Mouse (Mus musculus) forebrain, embryonic 11.5 days (tissue): ENCODE measurements around the gene Pin1rt1. TPM values are rescaled to one million over a fixed set of nuclear protein-coding genes. Genes with fewer than 3 reads are reported as not detected.

ENCODE experiments used
- ATAC-seq: fragments of 200-750 bp; cut with Nextera tagmentation; replicated peaks from 2 replicates; pipeline ENCODE4 v1.8.0; 2017; ENCODE audit warnings: moderate TSS enrichment; ENCODE audit not compliant: low FRiP score
- DNase-seq: peaks from one replicate; pipeline ENCODE4 v3.0.0-alpha.2; 2017; ENCODE audit warnings: low spot score
- H3K27ac ChIP-seq: fragments of 300-500 bp; sonication (generic); 2 replicates; pipeline ENCODE4 v1.5.1; 2014; ENCODE audit warnings: low read depth, low read length
- H3K27me3 ChIP-seq: fragments of 300-500 bp; sonication (generic); 2 replicates; pipeline ENCODE4 v1.6.1; 2014; ENCODE audit warnings: mild to moderate bottlenecking, low read length, mixed read lengths; ENCODE audit not compliant: control insufficient read depth, insufficient read depth
- H3K36me3 ChIP-seq: fragments of 300-500 bp; sonication (generic); 2 replicates; pipeline ENCODE4 v1.6.1; 2014; ENCODE audit warnings: mild to moderate bottlenecking, low read length, moderate library complexity, mixed read lengths; ENCODE audit not compliant: control insufficient read depth, insufficient read depth
- H3K4me1 ChIP-seq: fragments of 300-500 bp; sonication (generic); replicated peaks from 2 replicates; pipeline ENCODE4 v1.6.1; 2014; ENCODE audit warnings: low read length, mixed read lengths; ENCODE audit not compliant: control insufficient read depth, insufficient read depth
- H3K4me2 ChIP-seq: fragments of 300-500 bp; sonication (generic); 2 replicates; pipeline ENCODE4 v1.6.1; 2014; ENCODE audit warnings: low read depth, mild to moderate bottlenecking, low read length, moderate library complexity, mixed read lengths; ENCODE audit not compliant: severe bottlenecking
- H3K4me3 ChIP-seq: fragments of 300-500 bp; sonication (generic); 2 replicates; pipeline ENCODE4 v1.5.1; 2014; ENCODE audit warnings: low read depth, low read length
- H3K9ac ChIP-seq: fragments of 300-500 bp; sonication (generic); 2 replicates; pipeline ENCODE4 v1.6.1; 2014; ENCODE audit warnings: low read length
- H3K9me3 ChIP-seq: fragments of 300-500 bp; sonication (generic); 2 replicates; pipeline ENCODE4 v1.6.1; 2016; ENCODE audit warnings: low read length, mixed read lengths; ENCODE audit not compliant: control insufficient read depth
- WGBS: fragments of 180-500 bp; shearing (Covaris S2); extraction: QIAGEN DNeasy Blood & Tissue Kit; methylation state at CpG from one replicate; pipeline ENCODE4 v1.1.7; 2014; 5-methylcytosine and 5-hydroxymethylcytosine counted together
- polyA plus RNA-seq: library from polyadenylated mRNA; unstranded; fragments of >200 nt; fragmentation: Nextera tagmentation; extraction: Ambion mirVana; gene quantifications from 2 replicates; pipeline ENCODE4 v1.2.1, GENCODE M21; 2014

Gene Pin1rt1
- not detected in 2 replicates for polyA plus RNA-seq

DNA sequence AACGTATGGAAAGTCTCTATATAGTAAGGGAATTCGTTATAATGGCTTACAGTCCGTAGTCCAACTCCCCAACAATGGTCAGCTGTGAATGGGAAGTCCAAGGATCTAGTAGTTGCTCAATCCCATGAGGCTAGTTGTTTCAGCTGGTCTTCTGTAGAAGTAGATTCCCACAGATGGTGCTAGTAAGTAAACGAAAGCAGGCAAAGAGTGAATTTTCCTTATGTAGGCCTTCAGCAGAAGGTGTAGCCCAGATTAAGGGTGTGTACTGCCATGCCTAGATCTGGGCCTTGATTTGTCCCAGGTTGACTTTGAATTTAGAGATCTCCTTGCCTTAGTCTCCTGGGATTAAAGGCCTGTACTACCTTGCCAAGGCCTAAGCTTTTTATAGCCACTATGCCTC lies at the start of gene Pin1rt1:
Gene Pin1rt1 (minus strand): TSS at position 101 of the 400 bp plus-strand sequence.
- DNase-seq, result no peak
- Histone ChIP-seq H3K9me3 (no peaks in the 10 kb centered on the region), H3K27me3 (no peaks in the 10 kb centered on the region), H3K36me3 (no peaks in the 10 kb centered on the region), H3K9ac (no peak within 1 kb of the TSS), H3K4me3 (no peak within 1 kb of the TSS), H3K4me2 (no peak within 1 kb of the TSS), H3K4me1 (no peaks in the 10 kb centered on the region; the same call in 1 of the 2 replicates), H3K27ac (no peak within 1 kb of the TSS)
- no peak for ATAC-seq
- 90% methylated on average over 4 of the region's 4 CpGs for WGBS

DNA sequence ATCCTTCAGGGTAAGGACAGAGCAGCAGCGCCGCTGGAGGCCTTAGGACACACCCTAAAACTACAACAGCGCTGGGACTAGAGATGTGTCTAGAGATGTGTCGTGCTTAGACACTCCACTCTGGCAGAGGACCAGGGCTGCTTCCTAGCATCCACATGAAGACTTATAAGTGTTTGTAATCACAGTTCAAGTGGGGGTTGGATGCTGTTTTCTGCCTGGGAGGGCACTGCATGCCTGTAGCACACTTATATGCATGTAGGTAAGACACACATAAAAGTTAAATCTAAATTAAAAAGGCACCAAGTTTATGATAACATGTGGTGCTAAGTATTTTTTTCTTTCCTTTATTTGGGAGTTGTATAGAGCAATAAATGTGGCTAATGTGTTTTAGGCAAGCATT lies 47.8 kb upstream of the Pin1rt1 start:
- Histone ChIP-seq H3K4me2 (no peak overlapping the region), H3K4me1 (no peaks in the 10 kb centered on the region), H3K36me3 (peaks cover 3% of the 10 kb centered on the region; the same call in 1 of the 2 replicates), H3K9ac (no peak overlapping the region), H3K27ac (no peak overlapping the region), H3K27me3 (no peaks in the 10 kb centered on the region), H3K4me3 (no peak overlapping the region), H3K9me3 (no peaks in the 10 kb centered on the region)
- 95% methylated on average over 4 of the region's 4 CpGs for WGBS
- DNase-seq, result no peak
- no peak for ATAC-seq

DNA sequence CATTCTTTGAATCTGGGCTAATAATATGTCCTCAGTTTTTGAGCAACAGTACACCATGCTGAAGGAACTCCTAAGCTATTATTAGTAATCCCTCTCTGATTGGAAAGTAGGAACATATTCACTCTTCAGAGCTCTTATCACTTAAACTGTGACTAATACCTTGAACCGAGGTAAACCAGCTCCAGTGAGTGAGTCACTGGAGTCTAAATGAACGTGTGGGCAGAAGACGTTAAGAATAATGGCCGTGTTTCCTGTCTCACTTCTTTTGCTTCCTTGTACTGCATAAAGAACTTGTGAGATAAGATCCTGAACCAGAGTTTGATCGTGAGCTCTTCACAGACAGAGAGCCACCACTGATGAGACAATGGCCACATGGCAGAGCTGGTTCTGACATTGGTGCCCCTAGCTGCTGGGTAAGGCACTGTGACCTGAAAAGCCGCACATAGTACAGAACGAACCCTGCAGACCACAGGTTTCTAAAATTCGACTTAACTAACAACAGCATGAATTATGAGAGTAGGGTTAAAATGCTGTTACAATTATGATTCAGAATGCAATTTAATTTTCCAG lies 47.0 kb upstream of the Pin1rt1 start:
- H3K9me3 ChIP-seq, result no peaks in the 10 kb centered on the region
- H3K36me3 ChIP-seq, result peaks cover 3% of the 10 kb centered on the region; the same call in 1 of the 2 replicates
- H3K4me3 ChIP-seq, result no peak overlapping the region
- no peaks in the 10 kb centered on the region for H3K4me1 ChIP-seq
- no peak overlapping the region for H3K4me2 ChIP-seq
- WGBS, result 93% methylated on average over 8 of the region's 8 CpGs
- no peaks in the 10 kb centered on the region for H3K27me3 ChIP-seq
- no peak for ATAC-seq
- DNase-seq, result no peak
- no peak overlapping the region for H3K27ac ChIP-seq
- no peak overlapping the region for H3K9ac ChIP-seq

DNA sequence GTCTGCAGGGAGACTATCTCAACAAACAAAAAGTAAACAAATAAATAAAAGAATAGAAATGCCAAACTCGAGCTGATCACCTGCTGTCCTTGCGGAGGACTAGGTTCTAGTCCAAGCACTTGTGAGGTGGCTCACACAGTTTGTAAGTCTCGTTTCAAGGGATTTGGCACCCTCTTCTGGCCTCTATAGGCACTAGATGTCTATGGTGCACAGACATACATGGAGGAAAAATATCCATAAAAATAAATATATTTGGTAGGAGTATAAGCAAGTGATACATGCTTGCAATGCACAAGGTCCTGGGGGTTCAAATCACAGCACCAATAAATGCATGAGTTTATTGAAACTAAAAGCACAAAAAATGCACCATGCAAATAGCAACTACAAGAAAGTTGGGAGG lies 34.4 kb upstream of the Pin1rt1 start:
- Histone ChIP-seq H3K4me2 (no peak overlapping the region), H3K4me1 (no peaks in the 10 kb centered on the region), H3K4me3 (no peak overlapping the region), H3K9ac (no peak overlapping the region), H3K36me3 (peaks cover 3% of the 10 kb centered on the region; the same call in 1 of the 2 replicates), H3K27ac (no peak overlapping the region), H3K9me3 (no peaks in the 10 kb centered on the region), H3K27me3 (no peaks in the 10 kb centered on the region)
- DNase-seq (no peak), ATAC-seq (0 out of 2 replicates have a peak, but pooled peaks have one; percentile 49)
- WGBS, result 65% methylated on average over 3 of the region's 3 CpGs

DNA sequence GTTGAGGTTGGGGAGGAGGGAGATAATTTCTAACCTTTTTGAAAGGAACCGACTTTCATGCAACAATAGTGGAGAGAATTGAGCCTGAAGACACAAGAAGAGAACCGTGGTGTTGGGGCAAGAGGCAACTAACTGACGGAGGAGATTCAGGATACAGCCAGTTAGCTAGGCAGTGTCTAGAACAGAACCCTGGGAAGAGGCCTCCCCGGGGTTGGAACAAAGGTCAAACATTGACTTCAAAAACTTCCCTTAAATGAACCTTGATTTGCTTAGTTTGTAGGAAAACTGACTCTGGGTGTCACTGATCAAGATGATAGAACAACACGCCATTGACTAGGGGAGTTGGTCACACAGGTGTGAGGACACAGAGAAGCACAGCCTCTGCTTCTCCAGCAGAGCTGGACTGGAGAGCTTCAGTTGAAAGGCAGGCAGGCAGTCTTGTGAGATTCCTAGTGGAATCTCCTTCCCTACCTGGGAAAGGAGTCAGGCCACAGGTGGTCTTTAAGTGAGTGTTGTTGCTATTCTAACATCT lies 32.5 kb upstream of the Pin1rt1 start:
- H3K27ac ChIP-seq, result no peak overlapping the region
- no peaks in the 10 kb centered on the region for H3K4me1 ChIP-seq
- no peak overlapping the region for H3K4me3 ChIP-seq
- ATAC-seq (no peak), DNase-seq (no peak)
- 77% methylated on average over 5 of the region's 5 CpGs for WGBS
- H3K36me3 ChIP-seq, result peaks cover 3% of the 10 kb centered on the region; the same call in 1 of the 2 replicates
- no peak overlapping the region for H3K9ac ChIP-seq
- H3K4me2 ChIP-seq, result no peak overlapping the region
- no peaks in the 10 kb centered on the region for H3K9me3 ChIP-seq
- H3K27me3 ChIP-seq, result no peaks in the 10 kb centered on the region

DNA sequence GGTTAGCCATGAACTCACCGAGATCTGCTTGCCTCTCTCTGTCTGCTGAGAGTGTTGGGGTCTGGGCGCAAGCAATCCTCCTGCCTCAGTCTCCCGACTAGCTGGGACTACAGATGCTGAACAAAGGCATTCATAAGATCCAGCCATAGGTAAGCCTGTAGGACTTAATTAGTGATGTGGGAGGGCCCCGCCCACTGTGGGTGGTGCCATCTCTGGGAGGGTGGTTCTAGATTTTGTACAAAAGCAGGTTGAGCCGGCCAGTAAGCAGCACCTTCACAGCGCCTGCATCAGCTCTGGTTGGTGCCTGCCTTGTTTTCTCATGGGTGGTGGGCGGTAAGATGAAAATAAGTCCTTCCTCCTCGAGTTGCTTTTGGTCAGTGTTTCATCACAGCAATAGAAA lies 30.1 kb upstream of the Pin1rt1 start:
- Histone ChIP-seq H3K4me2 (no peak overlapping the region), H3K4me1 (peaks cover 2% of the 10 kb centered on the region; the same call in 1 of the 2 replicates), H3K27me3 (peaks cover 10% of the 10 kb centered on the region), H3K9ac (no peak overlapping the region), H3K4me3 (no peak overlapping the region), H3K36me3 (no peaks in the 10 kb centered on the region), H3K9me3 (no peaks in the 10 kb centered on the region), H3K27ac (no peak overlapping the region)
- DNase-seq (no peak), ATAC-seq (no peak)
- 66% methylated on average over 8 of the region's 8 CpGs for WGBS

DNA sequence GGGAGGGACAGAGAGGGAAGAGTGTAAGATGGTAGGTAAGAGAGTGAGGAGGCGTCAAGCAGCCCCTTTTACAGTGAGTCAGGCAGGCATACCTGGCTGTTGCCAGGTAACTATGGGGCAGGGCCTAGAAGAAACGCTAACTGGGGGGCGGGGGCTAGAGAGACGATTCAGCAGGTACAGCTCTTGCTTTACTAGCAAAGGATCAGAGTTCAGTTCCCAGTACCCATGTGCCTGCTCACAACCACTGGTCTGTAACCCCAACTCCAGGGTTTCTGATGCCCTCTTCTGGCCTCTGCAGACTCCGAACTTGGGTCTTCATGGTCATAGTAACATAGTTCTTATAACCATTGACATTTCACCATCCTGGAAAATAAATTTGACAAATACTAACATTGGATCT lies 27.8 kb upstream of the Pin1rt1 start:
- ATAC-seq, result no peak
- Histone ChIP-seq H3K9me3 (no peaks in the 10 kb centered on the region), H3K36me3 (no peaks in the 10 kb centered on the region), H3K4me3 (no peak overlapping the region), H3K4me2 (no peak overlapping the region), H3K27me3 (peaks cover 10% of the 10 kb centered on the region), H3K9ac (no peak overlapping the region), H3K4me1 (peaks cover 6% of the 10 kb centered on the region; the same call in 1 of the 2 replicates), H3K27ac (no peak overlapping the region)
- 45% methylated on average over 5 of the region's 5 CpGs for WGBS
- DNase-seq, result no peak

DNA sequence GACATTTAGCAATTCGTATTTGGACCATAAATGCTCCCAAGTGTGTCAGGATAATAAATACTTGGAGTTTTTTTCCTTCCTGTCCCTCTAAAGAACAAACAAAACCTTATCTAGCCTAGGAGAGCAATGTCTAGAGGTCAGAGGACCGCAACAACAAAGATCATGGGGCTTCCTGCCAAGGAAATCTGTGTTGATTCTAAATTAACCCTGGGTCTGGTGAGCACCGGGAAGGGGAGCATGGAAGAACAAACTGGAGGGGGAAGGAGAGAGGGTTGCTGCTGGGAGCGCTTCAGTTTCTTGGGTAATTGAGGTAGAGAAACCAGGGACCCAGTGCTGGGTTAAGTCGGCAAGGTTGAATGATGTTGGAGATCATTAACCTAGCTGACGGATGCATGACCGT lies 27.0 kb upstream of the Pin1rt1 start:
- Histone ChIP-seq H3K36me3 (no peaks in the 10 kb centered on the region), H3K4me2 (peak overlapping the region; percentile 99), H3K9me3 (no peaks in the 10 kb centered on the region), H3K4me3 (peak overlapping the region; percentile 65), H3K4me1 (peaks cover 6% of the 10 kb centered on the region; the same call in 1 of the 2 replicates), H3K9ac (peak overlapping the region; percentile 77), H3K27me3 (peaks cover 10% of the 10 kb centered on the region), H3K27ac (no peak overlapping the region)
- WGBS, result 21% methylated on average over 7 of the region's 7 CpGs
- no peak for DNase-seq
- ATAC-seq, result no peak

DNA sequence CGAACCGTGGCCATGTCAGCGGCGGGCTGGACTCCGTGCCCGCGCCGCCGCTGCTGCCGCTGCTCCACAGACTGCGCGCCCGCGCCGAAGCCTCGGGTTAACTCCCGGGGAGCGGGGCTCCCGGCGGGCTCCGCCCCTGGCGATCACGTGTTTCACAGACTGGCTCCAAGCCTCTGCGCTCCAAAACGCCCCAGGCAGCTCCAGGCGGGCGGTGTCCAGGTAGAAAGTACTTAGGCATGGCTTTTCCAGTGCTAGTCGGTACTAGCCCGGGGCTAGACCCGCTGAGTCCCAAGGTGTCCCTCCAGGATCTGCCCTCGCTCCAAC lies 26.5 kb upstream of the Pin1rt1 start, which contains the start of gene Depdc7:
Gene Depdc7 (minus strand): TSS at position 138 of the 324 bp plus-strand sequence.
- peak within 1 kb of the TSS; percentile 77 for H3K9ac ChIP-seq
- peaks cover 10% of the 10 kb centered on the region for H3K27me3 ChIP-seq
- H3K9me3 ChIP-seq, result no peaks in the 10 kb centered on the region
- ATAC-seq (peak; percentile 90), DNase-seq (peak; percentile 89)
- WGBS, result under 1% methylated on average over 31 of the region's 31 CpGs
- peak within 1 kb of the TSS; percentile 99 for H3K4me2 ChIP-seq
- no peaks in the 10 kb centered on the region for H3K36me3 ChIP-seq
- H3K4me3 ChIP-seq, result peak within 1 kb of the TSS; percentile 65
- peaks cover 6% of the 10 kb centered on the region; the same call in 1 of the 2 replicates for H3K4me1 ChIP-seq
- no peak within 1 kb of the TSS for H3K27ac ChIP-seq
